Mouse (Mus musculus) kidney, postnatal 0 days (tissue): ENCODE results near the gene Sox5. TPM values are rescaled to one million over a fixed set of nuclear protein-coding genes. Genes with fewer than 3 reads are reported as not detected.

Experiments
- ATAC-seq: fragments of 200-750 bp; cut with Nextera tagmentation; replicated peaks from 2 replicates; pipeline ENCODE4 v1.8.0; 2017; ENCODE audit warnings: low read depth, moderate number of reproducible peaks, moderate TSS enrichment, moderate library complexity; ENCODE audit not compliant: low FRiP score
- DNase-seq: peaks from one replicate; pipeline ENCODE4 v3.0.0-alpha.2; 2016; ENCODE audit warnings: low spot score
- H3K27ac ChIP-seq: fragments of 300-500 bp; sonication (generic); 2 replicates; pipeline ENCODE4 v1.5.1; 2014; ENCODE audit warnings: mild to moderate bottlenecking
- H3K27me3 ChIP-seq: fragments of 300-500 bp; sonication (generic); 2 replicates; pipeline ENCODE4 v1.6.1; 2014; ENCODE audit warnings: low read length, mixed read lengths; ENCODE audit not compliant: insufficient read depth
- H3K36me3 ChIP-seq: fragments of 300-500 bp; sonication (generic); 2 replicates; pipeline ENCODE4 v1.6.1; 2014; ENCODE audit warnings: low read length, mixed read lengths; ENCODE audit not compliant: insufficient read depth
- H3K4me1 ChIP-seq: fragments of 300-500 bp; sonication (generic); replicated peaks from 2 replicates; pipeline ENCODE4 v1.6.1; 2014; ENCODE audit warnings: antibody characterized with exemption, low read length, mixed read lengths; ENCODE audit not compliant: insufficient read depth
- H3K4me2 ChIP-seq: fragments of 300-500 bp; sonication (generic); 2 replicates; pipeline ENCODE4 v1.6.1; 2014; ENCODE audit warnings: mild to moderate bottlenecking, low read length, moderate library complexity, mixed read lengths
- H3K4me3 ChIP-seq: fragments of 300-500 bp; sonication (generic); replicated peaks from 2 replicates; pipeline ENCODE4 v1.5.1; 2014; ENCODE audit warnings: low read depth, low read length
- H3K9ac ChIP-seq: fragments of 300-500 bp; sonication (generic); 2 replicates; pipeline ENCODE4 v1.6.1; 2014; ENCODE audit warnings: low read depth, low read length
- H3K9me3 ChIP-seq: fragments of 300-500 bp; sonication (generic); replicated peaks from 2 replicates; pipeline ENCODE4 v1.6.1; 2016; ENCODE audit warnings: low read length, inconsistent platforms, mixed read lengths
- CTCF ChIP-seq: IDR thresholded peaks from 2 replicates; pipeline ENCODE4 v1.5.1; 2016; ENCODE audit warnings: antibody characterized with exemption, low read depth, mild to moderate bottlenecking, moderate library complexity
- WGBS: fragments of 180-500 bp; shearing (Covaris S2); extraction: QIAGEN DNeasy Blood & Tissue Kit; methylation state at CpG from one replicate; pipeline ENCODE4 v1.1.7; 2014; 5-methylcytosine and 5-hydroxymethylcytosine counted together
- polyA plus RNA-seq: library from polyadenylated mRNA; unstranded; fragments of >200 nt; fragmentation: Nextera tagmentation; extraction: Ambion mirVana; gene quantifications from 2 replicates; pipeline ENCODE4 v1.2.1, GENCODE M21; 2015

Gene Sox5
- polyA plus RNA-seq, 1 experiment from 2014 or later = 6.1 TPM

- Histone ChIP-seq H3K27me3 (no peaks in the 10 kb centered on the region), H3K9ac (no peak overlapping the region), H3K4me1 (no peaks in the 10 kb centered on the region), H3K27ac (no peak overlapping the region), H3K4me2 (no peak overlapping the region), H3K36me3 (no peaks in the 10 kb centered on the region), H3K4me3 (no peak overlapping the region), H3K9me3 (no peaks in the 10 kb centered on the region)
- 84% methylated on average over 8 of the region's 8 CpGs for WGBS
- DNase-seq (no peak), ATAC-seq (no peak)
- no peak for TF ChIP-seq CTCF
Measured at GRCm38 (mm10) chr6:143960081-143960480, 821.7 kb downstream of the Sox5 start.

- no peak for ATAC-seq
Measured at GRCm38 (mm10) chr6:143958372-143958771, 823.4 kb downstream of the Sox5 start.

GRCm38 (mm10) chr6:143957063-143957462 is 824.7 kb downstream of the Sox5 start:
- H3K27me3 ChIP-seq = no peaks in the 10 kb centered on the region
- no peak overlapping the region for H3K4me3 ChIP-seq
- no peaks in the 10 kb centered on the region for H3K36me3 ChIP-seq
- H3K9me3 ChIP-seq = no peaks in the 10 kb centered on the region
- no peak for TF ChIP-seq CTCF
- no peak overlapping the region for H3K4me2 ChIP-seq
- DNase-seq (no peak), ATAC-seq (no peak)
- WGBS = 90% methylated on average over 5 of the region's 5 CpGs
- no peaks in the 10 kb centered on the region for H3K4me1 ChIP-seq
- H3K9ac ChIP-seq = no peak overlapping the region
- H3K27ac ChIP-seq = no peak overlapping the region

More at GRCm38 (mm10) chr6:143958372-143958771, 823.4 kb downstream of the Sox5 start:
- Histone ChIP-seq H3K9me3 (no peaks in the 10 kb centered on the region), H3K36me3 (no peaks in the 10 kb centered on the region), H3K9ac (no peak overlapping the region), H3K4me3 (no peak overlapping the region), H3K27ac (no peak overlapping the region), H3K4me1 (no peaks in the 10 kb centered on the region), H3K27me3 (no peaks in the 10 kb centered on the region), H3K4me2 (no peak overlapping the region)
- DNase-seq = no peak
- 84% methylated on average over 7 of the region's 7 CpGs for WGBS
- TF ChIP-seq CTCF = no peak

- no peak for DNase-seq
- no peak for ATAC-seq
- H3K9ac ChIP-seq = no peak overlapping the region
- no peak for TF ChIP-seq CTCF
- WGBS = 76% methylated on average over 12 of the region's 12 CpGs
- no peak overlapping the region for H3K4me2 ChIP-seq
- no peak overlapping the region for H3K27ac ChIP-seq
- no peaks in the 10 kb centered on the region for H3K9me3 ChIP-seq
- no peak overlapping the region for H3K4me3 ChIP-seq
- H3K27me3 ChIP-seq = no peaks in the 10 kb centered on the region
- H3K4me1 ChIP-seq = no peaks in the 10 kb centered on the region
- H3K36me3 ChIP-seq = no peaks in the 10 kb centered on the region
Measured at GRCm38 (mm10) chr6:143948553-143949308, 833.0 kb downstream of the Sox5 start.

- DNase-seq = no peak
- 71% methylated on average over 4 of the region's 4 CpGs for WGBS
- no peak for ATAC-seq
Measured at GRCm38 (mm10) chr6:143948071-143948470, 833.7 kb downstream of the Sox5 start.

GRCm38 (mm10) chr6:143943126-143943525 is 838.7 kb downstream of the Sox5 start:
- H3K27ac ChIP-seq = no peak overlapping the region
- H3K36me3 ChIP-seq = no peaks in the 10 kb centered on the region
- no peaks in the 10 kb centered on the region for H3K4me1 ChIP-seq
- DNase-seq (no peak), ATAC-seq (no peak)
- TF ChIP-seq CTCF = no peak
- 84% methylated on average over 5 of the region's 5 CpGs for WGBS
- H3K9me3 ChIP-seq = no peaks in the 10 kb centered on the region
- no peak overlapping the region for H3K4me3 ChIP-seq
- no peak overlapping the region for H3K9ac ChIP-seq
- no peaks in the 10 kb centered on the region for H3K27me3 ChIP-seq
- H3K4me2 ChIP-seq = no peak overlapping the region

More at GRCm38 (mm10) chr6:143948071-143948470, 833.7 kb downstream of the Sox5 start:
- Histone ChIP-seq H3K27me3 (no peaks in the 10 kb centered on the region), H3K9me3 (no peaks in the 10 kb centered on the region), H3K4me3 (no peak overlapping the region), H3K4me1 (no peaks in the 10 kb centered on the region), H3K36me3 (no peaks in the 10 kb centered on the region), H3K27ac (no peak overlapping the region), H3K9ac (no peak overlapping the region), H3K4me2 (no peak overlapping the region)
- no peak for TF ChIP-seq CTCF
